Mouse (Mus musculus) bone marrow, adult 2 months (tissue): Measurements from ENCODE around the gene Ly6g5c.

Source experiments
- CTCF ChIP-seq: fragments of 200-500 bp; IDR thresholded peaks from 2 replicates; pipeline ENCODE4 v1.5.1; 2011; ENCODE audit warnings: low read length, control low read depth; ENCODE audit not compliant: control insufficient read depth, insufficient read depth
- POLR2A ChIP-seq: fragments of 200-500 bp; IDR thresholded peaks from 2 replicates; pipeline ENCODE4 v1.6.1; 2011; ENCODE audit warnings: low read depth, mild to moderate bottlenecking, control low read depth, low read length, borderline replicate concordance; ENCODE audit not compliant: control insufficient read depth

DNA sequence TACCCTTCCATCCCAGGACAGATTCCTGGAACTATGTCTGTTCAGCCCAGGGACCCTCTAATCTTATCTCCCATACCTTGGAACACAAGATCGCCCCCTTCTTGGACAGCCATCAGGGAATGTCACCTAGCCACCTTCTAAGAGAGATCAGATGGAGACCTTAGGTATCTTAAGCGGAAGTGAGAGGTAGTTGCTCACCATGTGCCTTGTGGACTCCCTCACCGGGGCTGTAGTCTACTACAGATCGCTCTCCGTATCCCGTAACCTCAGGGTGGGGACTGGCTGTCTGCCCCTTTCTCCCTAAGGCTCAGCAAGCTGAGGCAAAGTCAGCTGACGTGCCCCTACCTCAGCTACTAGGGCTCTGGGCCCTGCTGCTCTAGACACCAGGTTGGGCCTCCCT is 4.0 kb upstream of the Ly6g5c start:
- TF ChIP-seq CTCF (no peak), POLR2A (no peak)
